Mouse (Mus musculus): ENCODE measurements around the gene Tnrc6b. TPM values are rescaled to one million over a fixed set of nuclear protein-coding genes. Genes with fewer than 3 reads are reported as not detected.

The Tnrc6b gene
- polyA plus RNA-seq, 1 experiment from 2014 or later, result 26.8 TPM

- no peak overlapping the region for H3K4me2 ChIP-seq (ENCODE audit: low read length)
- no peak overlapping the region for H3K4me3 ChIP-seq (ENCODE audit: low read length)
- 53% methylated on average over 5 of the region's 5 CpGs for WGBS
- ATAC-seq, result no peak
- H3K27ac ChIP-seq (ENCODE audit: low read depth, low read length), result no peak overlapping the region
- H3K36me3 ChIP-seq (ENCODE audit: control insufficient read depth, insufficient read depth, low read length), result no peaks in the 10 kb centered on the region
- H3K4me1 ChIP-seq (ENCODE audit: control insufficient read depth, insufficient read depth, low read depth, low read length), result peaks cover 15% of the 10 kb centered on the region
- H3K27me3 ChIP-seq (replicated peaks; ENCODE audit: control insufficient read depth, insufficient read depth, low read length), result no peaks in the 10 kb centered on the region
- no peaks in the 10 kb centered on the region for H3K9me3 ChIP-seq (ENCODE audit: control insufficient read depth, low read length)
- peak overlapping the region; percentile 24; the same call in 1 of the 2 replicates for H3K9ac ChIP-seq (ENCODE audit: low read depth, low read length)
These were observed 13.5 kb upstream of the Tnrc6b start for GRCm38 (mm10) chr15:80697564-80697963.

- Histone ChIP-seq H3K4me1 (ENCODE audit: control insufficient read depth, insufficient read depth, low read depth, low read length) (peaks cover 6% of the 10 kb centered on the region; the same call in 1 of the 2 replicates), H3K9me3 (ENCODE audit: control insufficient read depth, low read length) (no peaks in the 10 kb centered on the region), H3K27ac (ENCODE audit: low read depth, low read length) (no peak overlapping the region), H3K9ac (ENCODE audit: low read depth, low read length) (no peak overlapping the region), H3K4me2 (ENCODE audit: low read length) (no peak overlapping the region), H3K4me3 (ENCODE audit: low read length) (no peak overlapping the region), H3K36me3 (ENCODE audit: control insufficient read depth, insufficient read depth, low read length) (no peaks in the 10 kb centered on the region), H3K27me3 (replicated peaks; ENCODE audit: control insufficient read depth, insufficient read depth, low read length) (no peaks in the 10 kb centered on the region)
- WGBS, result 73% methylated on average over 8 of the region's 8 CpGs
- no peak for ATAC-seq
These were observed 9.4 kb upstream of the Tnrc6b start for GRCm38 (mm10) chr15:80701481-80702257.

- no peak overlapping the region for H3K27ac ChIP-seq (ENCODE audit: low read depth, low read length)
- H3K36me3 ChIP-seq (ENCODE audit: control insufficient read depth, insufficient read depth, low read length), result no peaks in the 10 kb centered on the region
- no peak overlapping the region for H3K9ac ChIP-seq (ENCODE audit: low read depth, low read length)
- no peaks in the 10 kb centered on the region for H3K27me3 ChIP-seq (replicated peaks; ENCODE audit: control insufficient read depth, insufficient read depth, low read length)
- ATAC-seq, result no peak
- no peaks in the 10 kb centered on the region for H3K9me3 ChIP-seq (ENCODE audit: control insufficient read depth, low read length)
- H3K4me1 ChIP-seq (ENCODE audit: control insufficient read depth, insufficient read depth, low read depth, low read length), result peaks cover 11% of the 10 kb centered on the region
- no peak overlapping the region for H3K4me2 ChIP-seq (ENCODE audit: low read length)
- no peak overlapping the region for H3K4me3 ChIP-seq (ENCODE audit: low read length)
- WGBS, result 86% methylated on average over 5 of the region's 5 CpGs
These were observed 8.2 kb upstream of the Tnrc6b start for GRCm38 (mm10) chr15:80702910-80703309.

GRCm38 (mm10) chr15:80703495-80703894, 7.6 kb upstream of the Tnrc6b start:
- WGBS, result 86% methylated on average over 2 of the region's 2 CpGs
- Histone ChIP-seq H3K27me3 (replicated peaks; ENCODE audit: control insufficient read depth, insufficient read depth, low read length) (no peaks in the 10 kb centered on the region), H3K27ac (ENCODE audit: low read depth, low read length) (no peak overlapping the region), H3K9ac (ENCODE audit: low read depth, low read length) (no peak overlapping the region), H3K36me3 (ENCODE audit: control insufficient read depth, insufficient read depth, low read length) (no peaks in the 10 kb centered on the region), H3K4me2 (ENCODE audit: low read length) (no peak overlapping the region), H3K4me3 (ENCODE audit: low read length) (no peak overlapping the region), H3K4me1 (ENCODE audit: control insufficient read depth, insufficient read depth, low read depth, low read length) (peaks cover 11% of the 10 kb centered on the region), H3K9me3 (ENCODE audit: control insufficient read depth, low read length) (no peaks in the 10 kb centered on the region)
- no peak for ATAC-seq

- H3K4me2 ChIP-seq (ENCODE audit: low read length), result peak overlapping the region; percentile 50
These were observed 6.8 kb upstream of the Tnrc6b start for GRCm38 (mm10) chr15:80704267-80704666.

GRCm38 (mm10) chr15:80705828-80706549, 5.1 kb upstream of the Tnrc6b start:
- peaks cover 17% of the 10 kb centered on the region for H3K4me1 ChIP-seq (ENCODE audit: control insufficient read depth, insufficient read depth, low read depth, low read length)
- no peak for ATAC-seq
- 26% methylated on average over 18 of the region's 18 CpGs for WGBS
- peak overlapping the region; percentile 25 for H3K4me3 ChIP-seq (ENCODE audit: low read length)
- H3K27ac ChIP-seq (ENCODE audit: low read depth, low read length), result peak overlapping the region; percentile 26; the same call in 1 of the 2 replicates
- no peaks in the 10 kb centered on the region for H3K9me3 ChIP-seq (ENCODE audit: control insufficient read depth, low read length)
- no peaks in the 10 kb centered on the region for H3K27me3 ChIP-seq (replicated peaks; ENCODE audit: control insufficient read depth, insufficient read depth, low read length)
- peak overlapping the region; percentile 5; the same call in 1 of the 2 replicates for H3K9ac ChIP-seq (ENCODE audit: low read depth, low read length)
- H3K36me3 ChIP-seq (ENCODE audit: control insufficient read depth, insufficient read depth, low read length), result no peaks in the 10 kb centered on the region
- H3K4me2 ChIP-seq (ENCODE audit: low read length), result peak overlapping the region; percentile 60

More at GRCm38 (mm10) chr15:80704267-80704666, 6.8 kb upstream of the Tnrc6b start:
- no peak overlapping the region; the same call in 1 of the 2 replicates for H3K4me3 ChIP-seq (ENCODE audit: low read length)
- H3K9ac ChIP-seq (ENCODE audit: low read depth, low read length), result no peak overlapping the region
- 8% methylated on average over 6 of the region's 7 CpGs for WGBS
- H3K27me3 ChIP-seq (replicated peaks; ENCODE audit: control insufficient read depth, insufficient read depth, low read length), result no peaks in the 10 kb centered on the region
- peak; percentile 84 for ATAC-seq
- no peaks in the 10 kb centered on the region for H3K36me3 ChIP-seq (ENCODE audit: control insufficient read depth, insufficient read depth, low read length)
- H3K27ac ChIP-seq (ENCODE audit: low read depth, low read length), result no peak overlapping the region
- no peaks in the 10 kb centered on the region for H3K9me3 ChIP-seq (ENCODE audit: control insufficient read depth, low read length)
- H3K4me1 ChIP-seq (ENCODE audit: control insufficient read depth, insufficient read depth, low read depth, low read length), result peaks cover 12% of the 10 kb centered on the region

GRCm38 (mm10) chr15:80706596-80706995, 4.5 kb upstream of the Tnrc6b start:
- Histone ChIP-seq H3K36me3 (ENCODE audit: control insufficient read depth, insufficient read depth, low read length) (no peaks in the 10 kb centered on the region), H3K4me1 (ENCODE audit: control insufficient read depth, insufficient read depth, low read depth, low read length) (peaks cover 17% of the 10 kb centered on the region), H3K9me3 (ENCODE audit: control insufficient read depth, low read length) (no peaks in the 10 kb centered on the region), H3K4me3 (ENCODE audit: low read length) (peak overlapping the region; percentile 25), H3K4me2 (ENCODE audit: low read length) (peak overlapping the region; percentile 60), H3K27me3 (replicated peaks; ENCODE audit: control insufficient read depth, insufficient read depth, low read length) (no peaks in the 10 kb centered on the region), H3K27ac (ENCODE audit: low read depth, low read length) (peak overlapping the region; percentile 66), H3K9ac (ENCODE audit: low read depth, low read length) (peak overlapping the region; percentile 2; the same call in 1 of the 2 replicates)
- WGBS, result 15% methylated on average over 11 of the region's 11 CpGs
- ATAC-seq, result no peak

- H3K4me3 ChIP-seq (ENCODE audit: low read length), result no peak overlapping the region
- peak overlapping the region; percentile 60; the same call in 1 of the 2 replicates for H3K4me2 ChIP-seq (ENCODE audit: low read length)
- 32% methylated on average over 8 of the region's 8 CpGs for WGBS
- H3K4me1 ChIP-seq (ENCODE audit: control insufficient read depth, insufficient read depth, low read depth, low read length), result peaks cover 17% of the 10 kb centered on the region
- ATAC-seq, result peak; percentile 9
- H3K9ac ChIP-seq (ENCODE audit: low read depth, low read length), result no peak overlapping the region
- no peaks in the 10 kb centered on the region for H3K27me3 ChIP-seq (replicated peaks; ENCODE audit: control insufficient read depth, insufficient read depth, low read length)
- no peaks in the 10 kb centered on the region for H3K36me3 ChIP-seq (ENCODE audit: control insufficient read depth, insufficient read depth, low read length)
- peak overlapping the region; percentile 85 for H3K27ac ChIP-seq (ENCODE audit: low read depth, low read length)
- no peaks in the 10 kb centered on the region for H3K9me3 ChIP-seq (ENCODE audit: control insufficient read depth, low read length)
These were observed 4.0 kb upstream of the Tnrc6b start for GRCm38 (mm10) chr15:80707088-80707487.

- Histone ChIP-seq H3K27ac (ENCODE audit: low read depth, low read length) (no peak overlapping the region), H3K9me3 (ENCODE audit: control insufficient read depth, low read length) (no peaks in the 10 kb centered on the region), H3K27me3 (replicated peaks; ENCODE audit: control insufficient read depth, insufficient read depth, low read length) (no peaks in the 10 kb centered on the region), H3K4me3 (ENCODE audit: low read length) (no peak overlapping the region), H3K4me1 (ENCODE audit: control insufficient read depth, insufficient read depth, low read depth, low read length) (peaks cover 22% of the 10 kb centered on the region), H3K9ac (ENCODE audit: low read depth, low read length) (no peak overlapping the region), H3K36me3 (ENCODE audit: control insufficient read depth, insufficient read depth, low read length) (no peaks in the 10 kb centered on the region), H3K4me2 (ENCODE audit: low read length) (peak overlapping the region; percentile 6; the same call in 1 of the 2 replicates)
- no peak for ATAC-seq
- 35% methylated on average over 6 of the region's 6 CpGs for WGBS
These were observed 1.5 kb upstream of the Tnrc6b start for GRCm38 (mm10) chr15:80709593-80709992.
